Mouse (Mus musculus): ENCODE results near the gene Bcl2l15.

- no peak for TF ChIP-seq CTCF (IDR thresholded peaks at IDR 0.05; ENCODE audit: borderline replicate concordance, insufficient read depth, low read depth, low read length)
- no peak for TF ChIP-seq POLR2A (IDR thresholded peaks at IDR 0.05; ENCODE audit: borderline replicate concordance, insufficient read depth, low read length)
Measured at GRCm38 (mm10) chr3:103839711-103840110, 7.3 kb downstream of the Bcl2l15 start.

Data from cerebellum, adult 2 months (tissue).